Mouse (Mus musculus): ENCODE data around the gene Rangrf. TPM values are rescaled to one million over a fixed set of nuclear protein-coding genes. Genes with fewer than 3 reads are reported as not detected.

Gene Rangrf
- polyA plus RNA-seq, 1 experiment: 38.3 TPM

- Histone ChIP-seq H3K4me3 (replicated peaks; ENCODE audit: control insufficient read depth, low read depth, low read length) (no peak overlapping the region), H3K4me1 (ENCODE audit: control insufficient read depth, insufficient read depth, low read length) (peaks cover 4% of the 10 kb centered on the region), H3K27ac (ENCODE audit: control insufficient read depth, insufficient read depth, low read depth, low read length, poor library complexity) (no peak overlapping the region)
- TF ChIP-seq POLR2A (IDR thresholded peaks at IDR 0.05; ENCODE audit: borderline replicate concordance, control insufficient read depth, low read depth, low read length): no peak
- TF ChIP-seq CTCF (IDR thresholded peaks at IDR 0.05; ENCODE audit: control insufficient read depth, insufficient read depth, low read length): no peak
- WGBS: 87% methylated on average over 1 of the region's 1 CpGs
Measured at GRCm38 (mm10) chr11:68957971-68958370, 17.0 kb downstream of the Rangrf start.

- Histone ChIP-seq H3K4me1 (ENCODE audit: control insufficient read depth, insufficient read depth, low read length) (peaks cover 4% of the 10 kb centered on the region), H3K4me3 (replicated peaks; ENCODE audit: control insufficient read depth, low read depth, low read length) (no peak within 1 kb of the TSS), H3K27ac (ENCODE audit: control insufficient read depth, insufficient read depth, low read depth, low read length, poor library complexity) (no peak within 1 kb of the TSS)
- no peak for TF ChIP-seq CTCF (IDR thresholded peaks at IDR 0.05; ENCODE audit: control insufficient read depth, insufficient read depth, low read length)
- no peak for TF ChIP-seq POLR2A (IDR thresholded peaks at IDR 0.05; ENCODE audit: borderline replicate concordance, control insufficient read depth, low read depth, low read length)
- WGBS: 80% methylated on average over 8 of the region's 8 CpGs
Measured at GRCm38 (mm10) chr11:68957308-68957707, 17.7 kb downstream of the Rangrf start, which contains the start of gene Arhgef15. Arhgef15 (minus strand) TSS chr11:68957480.

GRCm38 (mm10) chr11:68956697-68957096 lies 18.3 kb downstream of the Rangrf start:
- TF ChIP-seq CTCF (IDR thresholded peaks at IDR 0.05; ENCODE audit: control insufficient read depth, insufficient read depth, low read length) (no peak), POLR2A (IDR thresholded peaks at IDR 0.05; ENCODE audit: borderline replicate concordance, control insufficient read depth, low read depth, low read length) (no peak)
- H3K4me1 ChIP-seq (ENCODE audit: control insufficient read depth, insufficient read depth, low read length): peaks cover 4% of the 10 kb centered on the region
- H3K27ac ChIP-seq (ENCODE audit: control insufficient read depth, insufficient read depth, low read depth, low read length, poor library complexity): no peak overlapping the region
- 78% methylated on average over 13 of the region's 13 CpGs for WGBS
- H3K4me3 ChIP-seq (replicated peaks; ENCODE audit: control insufficient read depth, low read depth, low read length): no peak overlapping the region

GRCm38 (mm10) chr11:68956107-68956506 lies 18.9 kb downstream of the Rangrf start:
- TF ChIP-seq CTCF (IDR thresholded peaks at IDR 0.05; ENCODE audit: control insufficient read depth, insufficient read depth, low read length) (no peak), POLR2A (IDR thresholded peaks at IDR 0.05; ENCODE audit: borderline replicate concordance, control insufficient read depth, low read depth, low read length) (no peak)
- peaks cover 4% of the 10 kb centered on the region for H3K4me1 ChIP-seq (ENCODE audit: control insufficient read depth, insufficient read depth, low read length)
- no peak overlapping the region for H3K27ac ChIP-seq (ENCODE audit: control insufficient read depth, insufficient read depth, low read depth, low read length, poor library complexity)
- 78% methylated on average over 3 of the region's 3 CpGs for WGBS
- H3K4me3 ChIP-seq (replicated peaks; ENCODE audit: control insufficient read depth, low read depth, low read length): no peak overlapping the region

GRCm38 (mm10) chr11:68955473-68955872 lies 19.5 kb downstream of the Rangrf start:
- TF ChIP-seq POLR2A (IDR thresholded peaks at IDR 0.05; ENCODE audit: borderline replicate concordance, control insufficient read depth, low read depth, low read length): no peak
- no peak for TF ChIP-seq CTCF (IDR thresholded peaks at IDR 0.05; ENCODE audit: control insufficient read depth, insufficient read depth, low read length)
- 75% methylated on average over 5 of the region's 5 CpGs for WGBS
- peaks cover 4% of the 10 kb centered on the region for H3K4me1 ChIP-seq (ENCODE audit: control insufficient read depth, insufficient read depth, low read length)
- no peak overlapping the region for H3K27ac ChIP-seq (ENCODE audit: control insufficient read depth, insufficient read depth, low read depth, low read length, poor library complexity)
- peak overlapping the region; percentile 9 for H3K4me3 ChIP-seq (replicated peaks; ENCODE audit: control insufficient read depth, low read depth, low read length)

- 17% methylated on average over 17 of the region's 17 CpGs for WGBS
- no peak overlapping the region for H3K4me3 ChIP-seq (replicated peaks; ENCODE audit: control insufficient read depth, low read depth, low read length)
- H3K27ac ChIP-seq (ENCODE audit: control insufficient read depth, insufficient read depth, low read depth, low read length, poor library complexity): no peak overlapping the region; the same call in 1 of the 2 replicates
- H3K4me1 ChIP-seq (ENCODE audit: control insufficient read depth, insufficient read depth, low read length): peaks cover 4% of the 10 kb centered on the region
- TF ChIP-seq POLR2A (IDR thresholded peaks at IDR 0.05; ENCODE audit: borderline replicate concordance, control insufficient read depth, low read depth, low read length): no peak
- TF ChIP-seq CTCF (IDR thresholded peaks at IDR 0.05; ENCODE audit: control insufficient read depth, insufficient read depth, low read length): no peak
Measured at GRCm38 (mm10) chr11:68954408-68954807, 20.6 kb downstream of the Rangrf start.

GRCm38 (mm10) chr11:68953903-68954302 lies 21.1 kb downstream of the Rangrf start:
- Histone ChIP-seq H3K4me1 (ENCODE audit: control insufficient read depth, insufficient read depth, low read length) (peaks cover 4% of the 10 kb centered on the region), H3K4me3 (replicated peaks; ENCODE audit: control insufficient read depth, low read depth, low read length) (no peak overlapping the region), H3K27ac (ENCODE audit: control insufficient read depth, insufficient read depth, low read depth, low read length, poor library complexity) (no peak overlapping the region)
- TF ChIP-seq POLR2A (IDR thresholded peaks at IDR 0.05; ENCODE audit: borderline replicate concordance, control insufficient read depth, low read depth, low read length) (no peak), CTCF (IDR thresholded peaks at IDR 0.05; ENCODE audit: control insufficient read depth, insufficient read depth, low read length) (no peak)
- WGBS: 63% methylated on average over 13 of the region's 13 CpGs

GRCm38 (mm10) chr11:68947542-68947993 lies 27.4 kb downstream of the Rangrf start:
- 84% methylated on average over 12 of the region's 12 CpGs for WGBS
- TF ChIP-seq CTCF (IDR thresholded peaks at IDR 0.05; ENCODE audit: control insufficient read depth, insufficient read depth, low read length) (no peak), POLR2A (IDR thresholded peaks at IDR 0.05; ENCODE audit: borderline replicate concordance, control insufficient read depth, low read depth, low read length) (no peak)
- H3K4me1 ChIP-seq (ENCODE audit: control insufficient read depth, insufficient read depth, low read length): no peaks in the 10 kb centered on the region
- no peak overlapping the region for H3K27ac ChIP-seq (ENCODE audit: control insufficient read depth, insufficient read depth, low read depth, low read length, poor library complexity)
- no peak overlapping the region for H3K4me3 ChIP-seq (replicated peaks; ENCODE audit: control insufficient read depth, low read depth, low read length)
